Mouse (Mus musculus): ENCODE data around the gene Tmcc3.

Gene Tmcc3

GRCm38 (mm10) chr10:94413770-94414651 lies 102.3 kb downstream of the Tmcc3 start:
- TF ChIP-seq GATA4 (IDR thresholded peaks at IDR 0.05; ENCODE audit: insufficient replicate concordance, low read length): no peak

DNA sequence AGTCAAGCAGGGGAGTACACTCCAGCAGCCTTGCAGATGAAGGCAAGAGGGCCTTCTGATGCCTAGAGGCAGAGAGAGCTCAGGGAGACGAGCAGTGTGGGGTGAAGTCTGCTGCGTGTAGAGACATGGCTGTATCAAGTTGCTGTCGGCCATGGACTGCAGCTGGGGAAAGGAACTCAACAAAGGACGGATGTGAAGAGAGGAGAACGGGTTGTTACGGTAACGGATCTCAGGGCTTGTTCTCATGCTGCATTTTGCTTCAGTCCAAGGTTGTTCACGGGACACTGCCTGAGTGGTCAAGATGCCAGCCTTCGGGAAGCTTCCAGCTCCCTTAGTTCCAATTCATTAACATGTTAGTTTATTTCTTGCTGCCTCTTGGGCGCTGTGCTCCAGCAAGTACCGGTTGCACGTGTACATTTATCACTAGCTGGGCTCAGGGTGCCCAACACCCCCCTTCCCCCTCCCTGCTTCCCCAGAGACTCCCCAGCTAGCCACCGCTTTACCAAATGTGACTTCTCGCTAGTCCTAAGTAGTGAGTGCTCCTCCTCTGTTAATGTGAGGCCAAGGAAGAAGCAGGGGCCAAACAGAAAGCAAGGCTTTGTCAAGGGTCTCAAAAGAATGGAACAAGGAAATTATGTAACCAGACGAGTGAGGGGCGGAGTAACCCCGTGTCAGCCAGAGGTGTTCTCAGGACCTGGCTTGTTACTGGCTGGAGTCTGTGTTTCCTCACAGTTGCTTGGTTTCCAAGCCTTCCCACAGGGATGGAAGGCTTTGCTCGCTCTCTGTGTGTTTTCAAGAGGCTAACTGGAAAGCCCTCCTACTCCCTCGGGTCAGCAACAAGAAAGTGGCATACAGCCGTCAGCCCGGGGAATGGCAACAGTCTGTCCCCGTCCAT lies 104.4 kb downstream of the Tmcc3 start:
- TF ChIP-seq GATA4 (IDR thresholded peaks at IDR 0.05; ENCODE audit: insufficient replicate concordance, low read length): no peak

DNA sequence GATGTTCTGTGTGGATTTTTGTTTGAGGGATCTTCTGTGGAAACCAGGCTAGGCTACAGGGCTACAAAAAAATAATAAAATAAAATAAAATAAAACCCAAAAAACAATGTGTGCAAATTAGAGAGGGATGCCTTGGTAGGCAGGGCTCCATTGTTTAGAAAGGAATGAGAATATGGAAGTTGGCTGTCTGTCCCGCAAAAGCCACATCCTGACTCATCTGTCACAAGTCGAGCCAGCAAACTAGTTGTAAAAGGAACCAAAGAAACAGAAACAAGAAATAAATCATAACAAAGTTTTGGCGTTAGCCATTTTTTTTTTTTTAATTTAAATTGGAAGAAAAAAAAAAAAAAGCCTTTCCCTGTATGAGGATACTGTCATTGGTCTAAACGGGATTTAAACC lies 105.9 kb downstream of the Tmcc3 start:
- no peak for TF ChIP-seq GATA4 (IDR thresholded peaks at IDR 0.05; ENCODE audit: insufficient replicate concordance, low read length)

GRCm38 (mm10) chr10:94426000-94426920 lies 114.5 kb downstream of the Tmcc3 start:
- TF ChIP-seq GATA4 (IDR thresholded peaks at IDR 0.05; ENCODE audit: insufficient replicate concordance, low read length): no peak

DNA sequence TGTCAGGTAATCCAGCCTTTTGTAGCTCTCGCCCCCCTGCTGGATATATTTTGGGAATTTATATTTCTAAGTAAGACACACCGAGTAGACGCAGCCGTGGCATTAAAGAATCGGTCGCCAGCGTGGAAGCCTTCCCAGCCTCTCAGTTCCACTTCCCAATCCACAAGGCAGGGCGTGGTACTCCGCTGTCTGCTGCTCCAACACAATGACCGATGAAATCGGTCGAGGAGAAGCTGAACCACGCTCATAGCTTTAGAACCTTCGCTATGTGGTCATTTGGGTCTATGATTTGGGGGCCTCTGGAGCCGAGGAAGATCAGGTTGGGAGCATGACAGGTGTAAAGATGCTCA lies 115.1 kb downstream of the Tmcc3 start:
- no peak for TF ChIP-seq GATA4 (IDR thresholded peaks at IDR 0.05; ENCODE audit: insufficient replicate concordance, low read length)

GRCm38 (mm10) chr10:94428186-94428942 lies 116.6 kb downstream of the Tmcc3 start:
- no peak for TF ChIP-seq GATA4 (IDR thresholded peaks at IDR 0.05; ENCODE audit: insufficient replicate concordance, low read length)

- no peak for TF ChIP-seq GATA4 (IDR thresholded peaks at IDR 0.05; ENCODE audit: insufficient replicate concordance, low read length)
Measured at GRCm38 (mm10) chr10:94430566-94430965, 118.8 kb downstream of the Tmcc3 start.

DNA sequence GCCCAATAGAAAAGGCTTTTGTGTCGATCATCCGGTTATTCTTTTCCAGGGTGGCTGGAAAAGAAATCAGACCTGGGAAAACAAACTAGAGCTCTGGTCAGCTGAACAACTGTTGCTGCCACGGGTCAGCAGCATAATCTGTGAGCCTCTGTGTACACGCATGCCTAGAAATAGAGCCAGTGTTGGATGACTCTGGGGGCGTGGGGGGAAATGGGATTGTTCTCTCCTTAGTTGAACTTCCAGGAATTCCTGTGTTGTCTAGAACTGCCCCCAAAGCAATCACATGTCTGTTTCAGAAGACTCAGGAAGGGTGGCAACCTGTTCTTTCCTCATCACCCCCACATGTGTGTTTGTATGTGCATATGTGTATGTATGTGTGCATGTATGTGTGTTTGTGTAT lies 121.2 kb downstream of the Tmcc3 start:
- TF ChIP-seq GATA4 (IDR thresholded peaks at IDR 0.05; ENCODE audit: insufficient replicate concordance, low read length): no peak

GRCm38 (mm10) chr10:94433901-94434300 lies 122.2 kb downstream of the Tmcc3 start:
- no peak for TF ChIP-seq GATA4 (IDR thresholded peaks at IDR 0.05; ENCODE audit: insufficient replicate concordance, low read length)

DNA sequence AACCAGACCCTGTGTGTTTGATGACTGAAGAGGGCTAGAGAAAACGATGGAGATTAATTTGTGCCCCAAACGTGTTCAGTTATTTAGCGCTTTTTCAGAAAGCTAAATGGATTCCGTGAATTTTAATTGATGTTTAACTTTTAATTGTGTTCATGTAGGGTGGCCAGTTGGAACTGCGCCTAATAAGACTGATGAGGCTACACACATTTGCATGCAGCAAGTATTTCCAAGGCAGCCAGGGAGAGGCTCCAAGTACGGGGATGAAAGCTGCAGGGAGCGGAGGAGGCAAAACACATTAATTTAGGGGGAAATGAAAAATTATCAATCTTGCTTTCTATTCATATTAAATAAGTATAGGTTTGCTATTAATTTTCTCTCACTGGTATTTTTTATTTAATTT lies 131.0 kb downstream of the Tmcc3 start:
- no peak for TF ChIP-seq GATA4 (IDR thresholded peaks at IDR 0.05; ENCODE audit: insufficient replicate concordance, low read length)

- no peak for TF ChIP-seq GATA4 (IDR thresholded peaks at IDR 0.05; ENCODE audit: insufficient replicate concordance, low read length)
Measured at GRCm38 (mm10) chr10:94443453-94443852, 131.7 kb downstream of the Tmcc3 start.

- TF ChIP-seq GATA4 (IDR thresholded peaks at IDR 0.05; ENCODE audit: insufficient replicate concordance, low read length): no peak
Measured at GRCm38 (mm10) chr10:94445192-94445591, 133.4 kb downstream of the Tmcc3 start.

DNA sequence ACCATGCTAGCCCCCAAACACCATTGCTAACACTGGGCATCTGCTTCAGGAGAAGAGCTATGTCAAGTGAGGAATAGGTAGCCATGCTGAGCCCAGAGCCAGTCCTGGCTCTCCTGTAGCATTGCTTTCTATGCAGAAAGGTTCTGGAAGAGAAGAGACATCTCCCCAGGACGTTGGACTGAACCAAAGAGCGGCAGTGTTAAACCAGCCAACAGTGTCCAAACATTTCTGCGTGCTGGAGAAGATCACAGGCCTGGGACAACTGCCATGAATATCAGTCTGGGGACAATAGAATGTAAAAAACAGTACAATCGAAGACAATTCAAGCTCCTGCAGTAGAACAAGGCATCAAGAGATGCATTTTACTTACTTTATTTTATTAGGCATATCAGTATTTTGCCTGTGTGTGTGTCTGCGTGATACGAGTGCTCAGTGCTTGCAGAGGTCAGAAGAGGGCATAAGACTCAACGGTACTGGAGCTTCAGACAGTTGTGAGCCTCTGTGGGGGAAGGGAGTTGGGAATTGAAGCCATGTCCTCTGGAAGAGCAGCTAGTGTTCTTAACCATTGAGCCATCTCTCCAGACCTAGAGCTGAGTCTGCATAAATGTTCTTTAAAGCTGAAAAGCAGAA lies 134.7 kb downstream of the Tmcc3 start:
- TF ChIP-seq GATA4 (IDR thresholded peaks at IDR 0.05; ENCODE audit: insufficient replicate concordance, low read length): no peak

DNA sequence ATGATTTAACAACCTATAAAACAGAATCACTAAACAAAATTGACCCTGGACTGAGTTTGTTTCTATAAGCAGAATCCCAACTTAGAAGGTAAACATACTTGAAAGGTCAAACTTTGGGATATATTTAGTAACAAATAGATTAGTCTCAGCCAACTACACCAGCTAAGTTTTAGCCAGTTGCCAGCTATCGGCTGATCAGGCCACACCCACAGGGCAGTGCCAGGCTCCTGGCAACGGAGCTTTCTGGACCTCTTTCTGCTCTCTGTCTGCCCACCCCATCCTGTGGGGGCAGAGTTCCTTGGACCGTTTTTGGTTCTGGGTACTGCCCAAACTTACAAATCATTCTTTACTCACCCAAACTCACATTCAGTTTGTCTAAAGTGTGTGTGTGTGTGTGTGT lies 137.9 kb downstream of the Tmcc3 start:
- no peak for TF ChIP-seq GATA4 (IDR thresholded peaks at IDR 0.05; ENCODE audit: insufficient replicate concordance, low read length)
